Mouse (Mus musculus) forebrain, postnatal 0 days (tissue): ENCODE measurements around the gene Rnf13. TPM values are rescaled to one million over a fixed set of nuclear protein-coding genes. Genes with fewer than 3 reads are reported as not detected.
A peak's percentile ranks its signal among the peaks of the same experiment; 100 is the strongest.
"Not testable (repeated sequence)": the region's sequence is repeated elsewhere in the genome, so short reads cannot be mapped to it uniquely, and the experiment has no call there.

Source experiments
- ATAC-seq: fragments of 200-750 bp; cut with Nextera tagmentation; 2 replicates; pipeline ENCODE4 v1.8.0; 2017; ENCODE audit warnings: mild to moderate bottlenecking, moderate library complexity
- DNase-seq: peaks from one replicate; pipeline ENCODE4 v3.0.0-alpha.2; 2015
- H3K27ac ChIP-seq: fragments of 300-500 bp; sonication (generic); 2 replicates; pipeline ENCODE4 v1.5.1; 2014; ENCODE audit warnings: low read depth, mild to moderate bottlenecking, antibody characterized with exemption, low read length, moderate library complexity, mixed read lengths
- H3K27me3 ChIP-seq: fragments of 300-500 bp; sonication (generic); 2 replicates; pipeline ENCODE4 v1.6.1; 2014; ENCODE audit warnings: mild to moderate bottlenecking, low read length, mixed read lengths; ENCODE audit not compliant: insufficient read depth
- H3K36me3 ChIP-seq: fragments of 300-500 bp; sonication (generic); 2 replicates; pipeline ENCODE4 v1.6.1; 2014; ENCODE audit warnings: mild to moderate bottlenecking, moderate library complexity; ENCODE audit not compliant: insufficient read depth
- H3K4me1 ChIP-seq: fragments of 300-500 bp; sonication (generic); 2 replicates; pipeline ENCODE4 v1.6.1; 2014; ENCODE audit warnings: antibody characterized with exemption; ENCODE audit not compliant: insufficient read depth
- H3K4me2 ChIP-seq: fragments of 300-500 bp; sonication (generic); 2 replicates; pipeline ENCODE4 v1.6.1; 2014; ENCODE audit warnings: low read depth, mild to moderate bottlenecking, moderate library complexity
- H3K4me3 ChIP-seq: fragments of 300-500 bp; sonication (generic); 2 replicates; pipeline ENCODE4 v1.5.1; 2014; ENCODE audit warnings: low read depth, low read length, mixed read lengths
- H3K9ac ChIP-seq: fragments of 300-500 bp; sonication (generic); 2 replicates; pipeline ENCODE4 v1.6.1; 2014; ENCODE audit warnings: mild to moderate bottlenecking
- H3K9me3 ChIP-seq: fragments of 300-500 bp; sonication (generic); 2 replicates; pipeline ENCODE4 v1.6.1; 2016; ENCODE audit warnings: low read length
- CTCF ChIP-seq: sonication (generic); IDR thresholded peaks from 2 replicates; pipeline ENCODE4 v1.5.1; 2016; ENCODE audit warnings: antibody characterized with exemption, control low read depth, low read depth
- WGBS: fragments of 180-500 bp; shearing (Covaris S2); extraction: QIAGEN DNeasy Blood & Tissue Kit; methylation state at CpG from one replicate; pipeline ENCODE4 v1.1.7; 2014; 5-methylcytosine and 5-hydroxymethylcytosine counted together
- polyA plus RNA-seq: library from polyadenylated mRNA; unstranded; fragments of >200 nt; fragmentation: Nextera tagmentation; extraction: Ambion mirVana; gene quantifications from 2 replicates; pipeline ENCODE4 v1.2.1, GENCODE M21; 2015
- total RNA-seq: library from RNA; depleted of rRNA; stranded (reverse); fragments of >200 nt; gene quantifications from 2 replicates; pipeline ENCODE4 v1.2.3, GENCODE M21; 2014

The Rnf13 gene
- total and polyA plus RNA-seq, 2 experiments from 2014 or later, result 46.0 to 88.8 TPM

DNA sequence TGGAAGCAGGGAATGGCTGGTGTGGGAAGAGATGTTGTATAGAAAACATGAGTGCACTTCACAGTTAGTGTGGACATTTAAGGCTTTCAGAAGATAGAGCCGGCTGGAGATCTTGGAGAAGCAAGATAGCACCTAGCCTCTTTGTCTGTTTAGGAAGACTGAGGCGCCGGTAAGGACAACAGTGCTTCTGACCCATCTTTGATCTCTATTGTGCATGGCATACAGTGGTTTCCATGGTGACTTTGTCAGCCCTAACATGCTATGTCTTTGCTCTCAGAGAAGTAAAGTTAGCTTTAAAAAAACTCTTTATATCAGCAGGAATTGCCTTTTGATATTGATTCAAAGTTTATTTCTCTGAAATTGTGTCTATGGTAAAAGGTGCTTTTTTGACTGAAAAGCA, 55.2 kb downstream of the Rnf13 start:
- ATAC-seq (no peak), DNase-seq (no peak)
- Histone ChIP-seq H3K27ac (no peak overlapping the region), H3K36me3 (no peaks in the 10 kb centered on the region), H3K4me1 (peaks cover 14% of the 10 kb centered on the region), H3K4me3 (no peak overlapping the region), H3K4me2 (no peak overlapping the region), H3K9ac (no peak overlapping the region), H3K9me3 (no peaks in the 10 kb centered on the region), H3K27me3 (no peaks in the 10 kb centered on the region)
- 53% methylated on average over 3 of the region's 3 CpGs for WGBS
- no peak for TF ChIP-seq CTCF

GRCm38 (mm10) chr3:57795071-57795470, 59.2 kb downstream of the Rnf13 start:
- not testable (repeated sequence) for H3K9me3 ChIP-seq, H3K27ac ChIP-seq, ATAC-seq, H3K27me3 ChIP-seq, H3K4me3 ChIP-seq, H3K36me3 ChIP-seq, H3K9ac ChIP-seq, H3K4me2 ChIP-seq, DNase-seq, H3K4me1 ChIP-seq
- WGBS, result 19% methylated on average over 6 of the region's 6 CpGs

DNA sequence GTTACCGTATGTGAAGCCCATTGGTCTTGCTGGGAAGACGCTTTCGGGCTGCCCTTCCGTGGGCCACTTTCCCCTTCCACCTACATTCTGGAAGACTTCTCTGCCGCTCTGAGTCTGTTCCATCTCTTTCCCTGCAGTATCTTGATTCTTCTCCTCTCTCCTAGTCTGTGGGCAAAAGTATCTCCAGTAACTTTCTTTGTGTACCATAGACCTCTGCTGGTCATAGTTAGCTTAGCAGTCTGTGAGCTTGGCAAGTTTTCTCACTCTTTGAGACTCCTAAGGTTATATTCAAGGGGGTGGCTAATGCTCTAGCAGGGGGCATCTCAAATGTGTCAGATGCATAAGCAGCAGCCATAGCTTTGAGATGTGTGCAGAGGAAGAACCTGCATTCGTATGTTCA, 79.6 kb downstream of the Rnf13 start:
- H3K27me3 ChIP-seq, result no peaks in the 10 kb centered on the region
- no peak overlapping the region for H3K9ac ChIP-seq
- no peaks in the 10 kb centered on the region for H3K36me3 ChIP-seq
- peak; percentile 88 for ATAC-seq
- H3K9me3 ChIP-seq, result no peaks in the 10 kb centered on the region
- peak; percentile 64 for DNase-seq
- H3K4me1 ChIP-seq, result no peaks in the 10 kb centered on the region
- no peak overlapping the region for H3K27ac ChIP-seq
- WGBS, result 86% methylated on average over 6 of the region's 6 CpGs
- peak; percentile 80 for TF ChIP-seq CTCF
- no peak overlapping the region for H3K4me3 ChIP-seq
- H3K4me2 ChIP-seq, result no peak overlapping the region

- ATAC-seq (no peak), DNase-seq (no peak)
- no peaks in the 10 kb centered on the region for H3K4me1 ChIP-seq
- no peak for TF ChIP-seq CTCF
- H3K9ac ChIP-seq, result no peak overlapping the region
- H3K27ac ChIP-seq, result no peak overlapping the region
- 93% methylated on average over 3 of the region's 3 CpGs for WGBS
- no peaks in the 10 kb centered on the region for H3K9me3 ChIP-seq
- H3K4me2 ChIP-seq, result no peak overlapping the region
- no peaks in the 10 kb centered on the region for H3K27me3 ChIP-seq
- H3K36me3 ChIP-seq, result peaks cover 13% of the 10 kb centered on the region; the same call in 1 of the 2 replicates
- H3K4me3 ChIP-seq, result no peak overlapping the region
Observed at GRCm38 (mm10) chr3:57825866-57826265, 90.0 kb downstream of the Rnf13 start.

DNA sequence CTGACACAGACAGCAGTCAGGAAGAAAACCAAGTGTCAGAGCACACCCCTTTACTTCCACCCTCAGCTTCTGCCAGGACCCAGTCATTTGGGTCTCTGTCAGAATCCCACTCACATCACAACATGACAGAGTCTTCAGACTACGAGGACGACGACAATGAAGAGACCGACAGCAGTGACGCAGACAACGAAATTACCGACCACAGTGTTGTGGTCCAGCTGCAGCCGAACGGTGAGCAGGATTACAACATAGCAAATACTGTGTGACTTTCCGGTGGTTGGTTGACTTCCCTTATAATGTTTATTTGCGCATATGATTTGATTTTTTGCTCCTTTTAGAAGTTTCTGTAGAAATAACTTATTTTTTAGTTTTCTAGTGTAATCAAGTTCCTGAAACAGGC, 97.7 kb downstream of the Rnf13 start:
- Histone ChIP-seq H3K9me3 (no peaks in the 10 kb centered on the region), H3K27ac (no peak overlapping the region), H3K36me3 (peaks cover 18% of the 10 kb centered on the region), H3K4me2 (no peak overlapping the region), H3K9ac (no peak overlapping the region), H3K4me1 (no peaks in the 10 kb centered on the region), H3K27me3 (no peaks in the 10 kb centered on the region), H3K4me3 (no peak overlapping the region)
- no peak for DNase-seq
- ATAC-seq, result no peak
- TF ChIP-seq CTCF, result no peak
- WGBS, result 87% methylated on average over 11 of the region's 11 CpGs

- peaks cover 23% of the 10 kb centered on the region for H3K36me3 ChIP-seq
- no peak overlapping the region for H3K4me3 ChIP-seq
- no peak for TF ChIP-seq CTCF
- H3K4me2 ChIP-seq, result no peak overlapping the region
- H3K4me1 ChIP-seq, result no peaks in the 10 kb centered on the region
- no peaks in the 10 kb centered on the region for H3K27me3 ChIP-seq
- no peaks in the 10 kb centered on the region for H3K9me3 ChIP-seq
- 78% methylated on average over 4 of the region's 4 CpGs for WGBS
- no peak overlapping the region for H3K27ac ChIP-seq
- no peak overlapping the region for H3K9ac ChIP-seq
- ATAC-seq (no peak), DNase-seq (no peak)
Observed at GRCm38 (mm10) chr3:57836911-57837310, 101.0 kb downstream of the Rnf13 start.

GRCm38 (mm10) chr3:57843775-57844174, 107.9 kb downstream of the Rnf13 start:
- H3K9me3 ChIP-seq, result no peaks in the 10 kb centered on the region
- no peak overlapping the region for H3K27ac ChIP-seq
- H3K4me3 ChIP-seq, result no peak overlapping the region
- no peak overlapping the region for H3K9ac ChIP-seq
- peak; percentile 67 for TF ChIP-seq CTCF
- no peak for ATAC-seq
- DNase-seq, result peak; percentile 64
- peaks cover 23% of the 10 kb centered on the region for H3K36me3 ChIP-seq
- H3K4me2 ChIP-seq, result no peak overlapping the region
- H3K4me1 ChIP-seq, result no peaks in the 10 kb centered on the region
- no peaks in the 10 kb centered on the region for H3K27me3 ChIP-seq
